Mouse (Mus musculus) heart, embryonic 11.5 days (tissue): ENCODE measurements at regions not wholly inside any gene's neighbourhood (a gene's known extent, or its start where the extent isn't known, plus 50 kb on each side); places are given as distances from the start of the nearest gene placed in this dataset.

Experiments
- ATAC-seq: fragments of 200-750 bp; cut with Nextera tagmentation; replicated peaks from 2 replicates; pipeline ENCODE4 v1.8.0; 2017; ENCODE audit warnings: moderate library complexity; ENCODE audit not compliant: insufficient number of reproducible peaks, low FRiP score, low TSS enrichment
- H3K27ac ChIP-seq: fragments of 300-500 bp; sonication (generic); 2 replicates; pipeline ENCODE4 v1.5.1; 2014; ENCODE audit warnings: mild to moderate bottlenecking, low read depth, low read length
- H3K27me3 ChIP-seq: fragments of 300-500 bp; sonication (generic); 2 replicates; pipeline ENCODE4 v1.6.1; 2014; ENCODE audit warnings: mild to moderate bottlenecking, low read length, mixed read lengths; ENCODE audit not compliant: control insufficient read depth, insufficient read depth
- H3K36me3 ChIP-seq: fragments of 300-500 bp; sonication (generic); 2 replicates; pipeline ENCODE4 v1.6.1; 2014; ENCODE audit warnings: mild to moderate bottlenecking, low read length, moderate library complexity, mixed read lengths; ENCODE audit not compliant: control insufficient read depth, insufficient read depth
- H3K4me1 ChIP-seq: fragments of 300-500 bp; sonication (generic); 2 replicates; pipeline ENCODE4 v1.6.1; 2014; ENCODE audit warnings: low read length; ENCODE audit not compliant: control insufficient read depth, insufficient read depth
- H3K4me2 ChIP-seq: fragments of 300-500 bp; sonication (generic); 2 replicates; pipeline ENCODE4 v1.6.1; 2014; ENCODE audit warnings: mild to moderate bottlenecking, moderate library complexity
- H3K4me3 ChIP-seq: fragments of 300-500 bp; sonication (generic); 2 replicates; pipeline ENCODE4 v1.5.1; 2014; ENCODE audit warnings: low read depth, low read length
- H3K9ac ChIP-seq: fragments of 300-500 bp; sonication (generic); 2 replicates; pipeline ENCODE4 v1.6.1; 2014; ENCODE audit warnings: mild to moderate bottlenecking, low read depth, low read length, moderate library complexity
- H3K9me3 ChIP-seq: fragments of 300-500 bp; sonication (generic); replicated peaks from 2 replicates; pipeline ENCODE4 v1.6.1; 2016; ENCODE audit warnings: low read length; ENCODE audit not compliant: control insufficient read depth
- WGBS: fragments of 180-500 bp; shearing (Covaris S2); extraction: QIAGEN DNeasy Blood & Tissue Kit; methylation state at CpG from one replicate; pipeline ENCODE4 v1.1.7; 2014; ENCODE audit not compliant: insufficient replicate concordance; 5-methylcytosine and 5-hydroxymethylcytosine counted together

DNA sequence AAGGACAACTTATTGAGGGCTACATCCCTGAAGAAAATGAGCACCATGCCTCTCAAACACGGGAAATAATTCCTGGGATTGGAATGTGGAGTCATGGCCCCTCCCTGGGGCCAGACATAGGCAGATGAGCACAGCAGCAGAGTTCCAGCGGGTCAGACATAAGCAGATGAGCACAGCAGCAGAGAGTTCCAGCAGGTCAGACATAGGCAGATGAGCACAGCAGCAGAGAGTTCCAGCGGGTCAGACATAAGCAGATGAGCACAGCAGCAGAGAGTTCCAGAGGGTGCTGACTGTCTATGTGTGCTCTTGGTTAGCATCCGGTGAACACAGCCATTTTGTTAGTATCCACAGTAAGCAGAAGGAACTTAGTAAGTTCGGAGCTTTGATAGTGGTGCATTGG lies 126.2 kb upstream of the Ptprm start:
- WGBS, result 70% methylated on average over 5 of the region's 5 CpGs
- H3K4me2 ChIP-seq, result no peak overlapping the region
- no peak overlapping the region for H3K4me3 ChIP-seq
- no peaks in the 10 kb centered on the region for H3K4me1 ChIP-seq
- H3K9me3 ChIP-seq, result no peaks in the 10 kb centered on the region
- no peaks in the 10 kb centered on the region for H3K27me3 ChIP-seq
- no peaks in the 10 kb centered on the region for H3K36me3 ChIP-seq
- ATAC-seq, result no peak
- H3K9ac ChIP-seq, result no peak overlapping the region
- H3K27ac ChIP-seq, result no peak overlapping the region

DNA sequence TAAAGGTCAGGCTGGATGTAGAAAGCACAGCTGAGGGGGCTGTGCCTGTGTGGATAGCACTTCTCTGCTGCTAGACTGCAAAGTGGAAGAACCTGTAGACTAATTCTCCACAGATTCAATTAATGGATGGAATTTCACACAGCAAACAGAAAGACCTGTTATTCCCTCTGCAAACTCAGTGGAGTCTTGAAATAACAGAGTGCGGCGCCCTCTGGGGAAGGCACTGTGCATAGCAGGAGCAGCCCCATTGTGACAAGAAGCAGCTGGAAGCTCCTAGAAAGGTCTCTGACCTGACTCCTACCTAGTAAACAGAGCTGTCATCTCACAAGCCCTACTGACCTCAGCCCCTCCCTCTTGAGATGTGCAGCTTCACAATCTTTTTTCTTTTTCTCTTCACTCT lies 118.9 kb upstream of the Ptprm start:
- ATAC-seq, result no peak
- no peak overlapping the region for H3K27ac ChIP-seq
- no peak overlapping the region for H3K9ac ChIP-seq
- no peaks in the 10 kb centered on the region for H3K36me3 ChIP-seq
- H3K27me3 ChIP-seq, result no peaks in the 10 kb centered on the region
- H3K4me1 ChIP-seq, result no peaks in the 10 kb centered on the region
- no peak overlapping the region for H3K4me3 ChIP-seq
- no peak overlapping the region for H3K4me2 ChIP-seq
- 23% methylated on average over 2 of the region's 2 CpGs for WGBS
- no peaks in the 10 kb centered on the region for H3K9me3 ChIP-seq

DNA sequence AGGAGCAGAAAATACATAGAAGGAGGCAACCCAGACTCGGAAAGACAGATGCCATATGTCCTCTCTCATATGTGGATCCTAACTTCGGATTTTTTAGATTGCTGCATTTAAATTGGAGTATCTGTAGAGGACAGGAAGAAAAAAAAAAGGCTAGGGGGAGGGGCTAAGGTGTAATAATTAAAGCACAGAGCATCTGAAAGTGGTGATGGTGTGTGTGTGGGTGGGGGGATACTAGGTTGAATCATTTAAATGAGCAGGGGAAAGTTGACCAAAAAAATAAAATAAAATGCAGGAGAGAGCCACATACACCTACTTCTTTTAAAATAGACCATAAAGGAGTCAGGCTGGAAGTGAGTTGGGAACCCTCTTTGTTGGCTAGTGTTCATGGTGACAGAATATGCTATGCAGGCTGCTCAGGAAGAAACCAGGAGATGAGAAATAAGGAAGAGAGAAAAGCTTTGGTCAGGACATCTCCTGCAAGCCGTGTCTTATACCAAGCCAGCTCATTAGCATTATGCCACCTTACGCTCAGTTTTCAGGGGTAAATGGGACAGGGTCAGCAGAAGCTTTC lies 104.7 kb upstream of the Ptprm start:
- Histone ChIP-seq H3K9me3 (no peaks in the 10 kb centered on the region), H3K4me1 (no peaks in the 10 kb centered on the region), H3K4me2 (no peak overlapping the region), H3K9ac (no peak overlapping the region), H3K36me3 (no peaks in the 10 kb centered on the region), H3K27ac (no peak overlapping the region), H3K4me3 (no peak overlapping the region), H3K27me3 (no peaks in the 10 kb centered on the region)
- 72% methylated on average over 4 of the region's 4 CpGs for WGBS
- ATAC-seq, result no peak

DNA sequence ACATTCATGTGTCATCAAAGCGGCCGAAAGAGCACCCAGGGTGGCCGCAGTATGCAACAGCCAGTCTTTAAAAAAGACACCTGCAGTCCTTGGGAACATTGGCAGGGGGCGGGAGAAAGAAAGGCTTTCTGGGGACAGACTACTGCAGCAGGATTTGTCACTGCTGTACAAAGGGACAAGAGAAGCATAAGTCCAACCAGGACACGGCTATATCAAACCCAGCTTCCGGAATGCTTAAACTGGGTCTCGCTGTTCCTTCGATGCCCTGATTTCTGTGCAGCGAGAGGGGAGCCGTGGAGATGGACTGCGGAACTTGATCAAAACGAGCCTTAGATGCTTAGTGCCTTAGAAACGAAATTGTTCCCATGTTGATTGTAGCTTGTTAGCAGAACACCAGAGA lies 97.7 kb upstream of the Ptprm start:
- H3K4me2 ChIP-seq, result no peak overlapping the region
- H3K27ac ChIP-seq, result no peak overlapping the region
- H3K27me3 ChIP-seq, result no peaks in the 10 kb centered on the region
- no peaks in the 10 kb centered on the region for H3K36me3 ChIP-seq
- H3K9ac ChIP-seq, result no peak overlapping the region
- no peak overlapping the region for H3K4me3 ChIP-seq
- H3K9me3 ChIP-seq, result no peaks in the 10 kb centered on the region
- H3K4me1 ChIP-seq, result no peaks in the 10 kb centered on the region
- ATAC-seq, result no peak
- 85% methylated on average over 13 of the region's 13 CpGs for WGBS

DNA sequence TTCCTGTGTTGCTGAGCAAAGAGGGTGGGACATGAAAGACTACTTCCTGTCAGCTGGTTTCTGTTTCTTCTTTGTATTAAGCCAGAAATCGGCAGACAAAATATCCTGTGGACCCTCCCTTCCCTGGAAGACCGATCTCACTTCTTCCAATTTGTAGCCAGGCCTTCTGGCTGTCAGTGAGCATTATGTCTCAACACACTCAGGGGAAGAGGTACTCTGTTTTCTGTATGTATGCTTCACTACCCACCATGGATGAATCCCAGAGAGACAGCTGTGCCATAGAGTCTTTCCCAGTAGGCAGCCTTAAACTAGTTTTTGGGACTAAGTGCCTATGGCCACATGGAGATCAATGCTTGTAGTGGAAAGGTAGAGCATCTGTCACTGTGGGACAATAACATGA lies 96.8 kb upstream of the Ptprm start:
- WGBS, result 71% methylated on average over 2 of the region's 2 CpGs
- H3K4me2 ChIP-seq, result no peak overlapping the region
- no peaks in the 10 kb centered on the region for H3K27me3 ChIP-seq

DNA sequence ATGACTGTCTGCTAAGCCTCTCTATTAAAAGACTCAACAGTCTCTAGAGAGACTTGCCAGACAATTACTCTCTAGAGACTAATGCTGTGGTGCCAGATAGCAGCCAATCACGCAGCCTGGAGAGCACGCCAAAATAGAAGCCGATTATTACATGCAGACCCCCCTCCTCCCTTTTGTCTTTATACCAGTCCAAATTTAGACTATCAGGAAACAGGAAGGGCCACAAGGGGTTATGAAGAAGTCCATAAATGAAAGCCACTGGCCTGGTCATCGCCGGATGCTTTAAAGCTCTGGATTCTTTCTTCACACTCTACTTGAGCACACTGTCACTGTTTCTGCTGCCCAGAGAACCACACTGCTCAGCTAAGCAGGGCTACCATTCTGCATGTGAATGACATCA lies 95.8 kb upstream of the Ptprm start:
- Histone ChIP-seq H3K9me3 (no peaks in the 10 kb centered on the region), H3K4me3 (no peak overlapping the region), H3K27ac (no peak overlapping the region), H3K36me3 (no peaks in the 10 kb centered on the region), H3K4me1 (no peaks in the 10 kb centered on the region), H3K27me3 (no peaks in the 10 kb centered on the region), H3K9ac (no peak overlapping the region), H3K4me2 (no peak overlapping the region)
- 60% methylated on average over 5 of the region's 5 CpGs for WGBS
- no peak for ATAC-seq

More for the DNA sequence above, 96.8 kb upstream of the Ptprm start:
- ATAC-seq, result no peak
- H3K4me1 ChIP-seq, result no peaks in the 10 kb centered on the region
- H3K9me3 ChIP-seq, result no peaks in the 10 kb centered on the region
- no peaks in the 10 kb centered on the region for H3K36me3 ChIP-seq
- no peak overlapping the region for H3K4me3 ChIP-seq
- no peak overlapping the region for H3K27ac ChIP-seq
- H3K9ac ChIP-seq, result no peak overlapping the region

DNA sequence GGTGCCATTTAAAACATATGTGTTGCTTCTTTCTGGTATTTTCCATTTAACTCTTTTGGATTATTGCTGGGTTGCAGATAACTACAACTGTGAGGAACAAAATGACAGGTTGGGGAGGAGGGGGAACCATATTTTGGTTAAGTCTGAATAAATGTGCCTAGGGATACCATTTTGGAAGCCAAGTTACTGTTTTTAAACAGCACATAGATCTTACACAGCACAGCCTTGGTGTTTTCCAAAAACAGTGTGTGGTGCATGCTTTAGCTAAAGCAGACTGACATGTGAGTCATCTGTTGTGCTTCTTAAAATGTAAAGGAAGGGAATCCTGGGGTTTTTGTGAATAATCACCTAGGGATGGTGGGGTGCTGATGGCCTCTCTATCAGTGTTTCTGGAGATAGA lies 91.7 kb upstream of the Ptprm start:
- no peak for ATAC-seq
- Histone ChIP-seq H3K36me3 (no peaks in the 10 kb centered on the region), H3K4me1 (no peaks in the 10 kb centered on the region), H3K9me3 (no peaks in the 10 kb centered on the region; the same call in 1 of the 2 replicates), H3K27me3 (no peaks in the 10 kb centered on the region), H3K4me3 (no peak overlapping the region), H3K27ac (no peak overlapping the region), H3K9ac (no peak overlapping the region), H3K4me2 (no peak overlapping the region)

DNA sequence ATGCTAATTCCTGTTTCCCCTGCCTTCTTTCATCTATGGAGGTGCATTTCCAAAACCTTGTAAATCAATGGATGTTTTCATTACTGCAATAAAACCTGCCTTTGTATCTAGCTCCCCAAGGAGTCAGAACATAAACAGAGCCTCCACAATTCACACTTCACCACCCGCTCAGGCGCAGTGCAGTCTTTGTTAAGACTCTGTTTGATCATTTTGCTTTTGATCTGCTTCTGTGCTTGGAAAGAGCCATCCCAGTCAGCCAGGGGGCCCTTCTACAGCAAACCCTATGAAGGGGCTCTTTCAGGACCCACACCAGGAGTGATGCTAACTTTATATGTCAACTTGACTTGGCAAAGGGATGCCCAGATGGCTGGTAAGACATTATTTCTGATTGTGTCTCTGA lies 86.7 kb upstream of the Ptprm start:
- WGBS, result 84% methylated on average over 2 of the region's 2 CpGs
- H3K4me2 ChIP-seq, result no peak overlapping the region

DNA sequence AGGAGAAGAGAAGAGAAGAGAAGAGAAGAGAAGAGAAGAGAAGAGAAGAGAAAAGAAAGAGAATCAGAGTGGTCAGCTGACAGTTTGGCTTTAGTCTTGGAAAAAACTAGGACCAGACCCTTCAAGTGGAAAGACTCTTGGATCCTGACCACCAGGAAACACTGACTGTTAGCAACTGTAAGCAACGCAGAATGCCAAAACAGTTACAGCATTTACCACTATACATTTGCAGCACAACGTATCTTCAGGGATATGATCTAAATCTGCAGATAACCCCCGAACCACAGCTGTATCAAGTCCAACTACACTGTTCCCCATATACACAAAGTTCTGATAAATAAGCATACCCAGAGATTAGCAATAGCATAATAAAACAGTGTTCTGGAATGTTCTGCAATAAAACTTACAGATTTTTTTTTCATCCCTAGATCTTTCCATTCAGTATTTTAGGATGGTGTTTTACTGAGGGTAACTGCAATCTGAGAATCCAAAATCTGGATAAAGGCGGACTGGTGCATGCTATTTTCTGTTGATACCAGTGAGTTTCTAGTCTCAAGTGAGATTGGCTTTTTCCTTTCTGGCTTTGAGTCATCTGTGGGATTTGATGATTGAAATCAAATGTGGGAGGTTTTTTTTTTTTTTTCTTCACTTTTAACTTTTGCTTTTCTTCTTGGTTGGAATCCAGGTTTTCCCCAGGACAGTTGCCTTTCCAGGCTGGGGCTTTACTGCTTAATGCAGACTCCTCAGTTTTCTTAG lies 65.9 kb upstream of the Ptprm start:
- Histone ChIP-seq H3K27ac (no peak overlapping the region), H3K4me2 (no peak overlapping the region), H3K4me3 (no peak overlapping the region), H3K4me1 (no peaks in the 10 kb centered on the region), H3K9me3 (no peaks in the 10 kb centered on the region), H3K9ac (no peak overlapping the region), H3K36me3 (no peaks in the 10 kb centered on the region), H3K27me3 (no peaks in the 10 kb centered on the region)
- WGBS, result 74% methylated on average over 4 of the region's 4 CpGs
- no peak for ATAC-seq

More for the DNA sequence above, 86.7 kb upstream of the Ptprm start:
- no peak for ATAC-seq
- Histone ChIP-seq H3K27me3 (no peaks in the 10 kb centered on the region), H3K4me1 (no peaks in the 10 kb centered on the region), H3K4me3 (no peak overlapping the region), H3K9ac (no peak overlapping the region), H3K27ac (no peak overlapping the region), H3K9me3 (no peaks in the 10 kb centered on the region; the same call in 1 of the 2 replicates), H3K36me3 (no peaks in the 10 kb centered on the region)
